Mouse (Mus musculus) urinary bladder, postnatal 25 days (tissue): ENCODE results near the gene Slc45a3.

Source experiments
- DNase-seq: peaks from one replicate; pipeline ENCODE4 v3.0.0; 2022; ENCODE audit warnings: low spot score

Gene Slc45a3

GRCm38 (mm10) chr1:131962606-131963084 is at the start of gene Slc45a3:
Gene Slc45a3 (plus strand): TSS chr1:131962967.
- peak; percentile 55 for DNase-seq

DNA sequence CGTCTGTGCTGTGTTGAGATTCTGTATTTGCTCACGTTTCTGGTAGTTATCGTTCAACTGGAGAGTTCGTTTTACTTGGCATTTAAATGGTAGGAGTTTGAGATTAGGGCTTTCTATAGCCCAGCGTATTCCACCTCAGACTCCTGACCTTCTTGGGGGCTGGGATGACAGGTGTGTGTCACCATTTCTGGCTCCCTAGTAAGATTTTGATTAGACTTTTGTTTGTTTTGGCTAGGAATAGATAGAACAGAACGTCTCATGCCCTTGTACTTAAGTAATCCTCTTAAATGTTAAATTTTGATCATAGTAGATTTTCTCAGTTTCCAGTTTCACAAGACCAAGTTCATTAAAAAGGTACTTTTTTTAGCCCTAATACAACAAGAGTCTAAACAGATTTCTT is 45.1 kb upstream of the Slc45a3 start:
- DNase-seq, result no peak

DNA sequence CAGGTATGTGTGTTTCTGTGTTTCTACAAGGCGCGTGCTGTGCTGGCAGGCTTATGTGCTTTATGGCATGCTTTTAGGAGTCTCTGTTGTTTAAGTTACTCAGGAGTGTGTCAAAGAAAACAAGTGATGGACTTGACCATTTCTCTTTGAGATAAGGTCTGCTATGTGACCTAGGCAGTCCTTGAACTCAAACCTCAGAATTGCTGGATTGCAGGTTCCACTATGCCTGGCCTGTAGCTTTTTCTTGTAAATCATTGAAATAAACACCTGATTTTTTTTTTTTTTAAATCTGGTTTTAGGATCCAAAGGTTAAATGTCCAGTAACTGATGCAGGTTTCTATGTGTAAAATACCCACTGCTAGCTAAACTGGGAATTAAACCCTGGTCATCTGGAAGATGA is 43.7 kb upstream of the Slc45a3 start:
- no peak for DNase-seq

GRCm38 (mm10) chr1:131922100-131922499 is 40.7 kb upstream of the Slc45a3 start:
- DNase-seq, result no peak

- no peak for DNase-seq
These were observed 29.3 kb upstream of the Slc45a3 start for GRCm38 (mm10) chr1:131933471-131933870.

DNA sequence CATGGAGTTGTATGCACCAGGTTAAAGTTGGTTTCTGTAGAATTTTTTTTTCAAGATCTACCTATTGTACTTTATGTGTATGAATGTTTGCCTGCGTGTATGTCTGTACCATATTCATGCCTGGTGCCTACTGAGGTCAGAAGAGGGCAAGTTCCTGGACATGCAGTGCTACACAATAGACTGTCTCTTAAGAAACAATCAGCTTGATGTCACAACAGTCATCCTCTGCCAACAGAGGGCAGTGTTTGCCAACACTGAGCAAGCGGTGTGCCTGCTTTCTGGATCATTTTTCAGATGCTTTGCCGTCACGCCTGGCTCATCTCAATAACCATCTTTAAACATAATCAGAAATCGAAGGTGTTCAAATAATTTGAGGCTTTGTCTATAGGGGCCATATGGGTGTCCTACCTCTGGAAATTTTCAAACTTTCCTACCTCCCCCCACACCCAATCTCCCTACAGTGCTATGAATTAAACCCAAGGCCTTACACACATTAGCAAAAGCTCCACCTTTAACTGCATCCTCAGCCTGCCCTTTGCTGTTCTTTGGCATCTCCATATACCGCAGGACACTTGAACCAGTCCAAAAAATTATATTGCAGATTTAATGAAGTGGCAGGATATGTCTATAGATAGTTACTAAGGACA is 25.0 kb upstream of the Slc45a3 start:
- DNase-seq, result peak; percentile 48

DNA sequence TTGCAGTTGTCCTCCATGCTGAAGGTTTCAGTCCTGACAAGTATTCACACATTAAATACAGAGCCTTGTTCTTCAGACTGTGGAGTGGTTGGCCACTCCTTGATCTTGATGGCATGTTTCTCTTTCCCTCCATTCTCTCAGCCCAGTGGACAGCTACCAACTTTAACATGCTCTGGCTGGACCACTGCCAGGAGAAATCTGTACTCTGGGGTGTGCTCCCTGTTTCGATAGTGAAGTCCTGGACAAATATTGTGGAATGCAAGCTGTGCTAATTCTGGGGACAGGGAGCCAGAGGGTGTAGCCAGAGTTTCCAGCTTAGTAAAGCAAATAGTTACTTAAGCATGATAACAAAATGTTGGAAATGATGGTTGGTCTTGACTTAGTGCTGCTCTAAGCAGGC is 24.0 kb upstream of the Slc45a3 start:
- DNase-seq, result peak; percentile 16

- no peak for DNase-seq
These were observed 22.0 kb upstream of the Slc45a3 start for GRCm38 (mm10) chr1:131940711-131941244.

- no peak for DNase-seq
These were observed 21.3 kb upstream of the Slc45a3 start for GRCm38 (mm10) chr1:131941501-131941900.

DNA sequence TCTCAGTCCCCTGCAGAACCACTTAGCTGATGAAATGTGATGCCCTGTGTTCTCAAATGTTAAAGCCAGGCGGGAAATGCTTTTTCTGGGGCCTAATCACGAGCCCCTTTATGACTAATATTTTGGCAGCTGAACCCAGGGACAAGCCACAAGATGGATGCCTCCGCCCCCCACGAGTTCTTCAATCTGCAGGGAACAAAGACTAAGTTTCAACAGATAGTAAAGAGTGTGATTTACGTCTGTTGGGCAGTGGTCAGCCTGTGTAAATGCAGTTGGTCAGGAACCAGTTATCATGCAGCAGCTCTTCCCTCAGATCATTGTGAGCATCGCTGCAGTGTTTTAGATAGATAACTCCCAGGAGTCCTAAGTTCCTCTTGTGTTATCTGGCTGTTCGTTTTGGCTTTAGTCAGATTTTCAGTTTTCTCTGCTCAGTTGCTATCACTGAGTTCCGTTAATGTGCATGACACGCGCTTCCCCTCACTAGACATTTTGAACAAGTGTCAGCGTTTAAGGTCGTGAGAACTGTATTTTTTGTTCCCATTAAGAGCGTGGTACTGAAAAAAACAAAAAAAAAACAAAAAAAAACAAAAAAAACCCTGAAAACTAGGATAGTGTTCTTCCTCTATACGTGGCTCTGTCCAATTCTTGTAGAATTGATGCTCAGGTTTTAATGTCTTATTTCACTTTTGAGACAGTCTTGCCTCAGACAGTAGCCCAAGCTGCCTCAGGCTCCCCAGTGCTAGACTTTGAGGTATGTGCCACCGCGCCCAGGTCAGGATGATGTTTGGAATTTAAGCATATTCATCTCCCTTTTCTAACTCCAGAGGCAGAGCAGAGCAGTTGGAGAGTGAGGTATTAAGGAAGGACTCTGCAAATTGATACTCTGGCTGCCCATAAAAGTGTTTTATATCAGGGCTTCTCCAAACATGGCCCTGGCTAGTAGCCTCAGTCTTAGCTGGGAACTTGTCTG is 19.9 kb upstream of the Slc45a3 start:
- DNase-seq, result no peak

DNA sequence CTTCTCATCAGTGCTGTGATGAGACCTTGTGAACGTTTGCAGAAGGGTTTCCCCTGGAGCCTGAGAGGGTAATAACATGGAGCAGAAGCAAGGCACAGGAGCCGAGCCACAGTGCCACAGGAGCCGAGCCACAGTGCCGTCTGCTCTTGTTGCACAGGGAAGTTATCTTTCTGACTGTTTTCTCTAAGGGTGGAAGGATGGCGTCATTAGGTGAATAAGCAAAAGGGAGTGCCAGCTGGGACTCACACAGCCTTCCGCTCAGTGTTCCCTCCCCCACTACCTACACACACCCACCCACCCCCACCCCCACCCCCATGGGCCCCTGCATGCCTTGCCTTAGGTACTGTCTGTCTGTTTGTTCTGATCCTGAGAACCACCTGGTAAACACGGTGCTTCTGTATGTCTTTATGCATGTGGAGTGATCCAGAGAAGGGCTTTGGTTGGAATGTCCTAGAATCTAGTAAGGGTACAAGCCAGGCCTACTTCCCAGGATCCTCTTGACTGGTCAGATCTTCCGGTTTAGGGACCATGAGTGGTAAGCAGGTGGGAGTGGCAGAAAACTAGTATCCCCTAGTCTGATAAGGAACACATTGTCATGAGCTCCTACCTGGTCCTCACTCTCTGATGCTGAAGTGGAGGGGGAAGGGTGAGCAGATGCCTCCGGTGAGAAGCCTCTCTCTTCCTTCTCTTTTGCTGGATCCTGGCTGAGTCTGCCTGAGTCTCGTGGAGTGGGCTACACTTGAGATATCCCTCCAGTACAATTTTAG is 16.9 kb upstream of the Slc45a3 start:
- DNase-seq, result no peak

GRCm38 (mm10) chr1:131946462-131947215 is 16.1 kb upstream of the Slc45a3 start:
- no peak for DNase-seq

DNA sequence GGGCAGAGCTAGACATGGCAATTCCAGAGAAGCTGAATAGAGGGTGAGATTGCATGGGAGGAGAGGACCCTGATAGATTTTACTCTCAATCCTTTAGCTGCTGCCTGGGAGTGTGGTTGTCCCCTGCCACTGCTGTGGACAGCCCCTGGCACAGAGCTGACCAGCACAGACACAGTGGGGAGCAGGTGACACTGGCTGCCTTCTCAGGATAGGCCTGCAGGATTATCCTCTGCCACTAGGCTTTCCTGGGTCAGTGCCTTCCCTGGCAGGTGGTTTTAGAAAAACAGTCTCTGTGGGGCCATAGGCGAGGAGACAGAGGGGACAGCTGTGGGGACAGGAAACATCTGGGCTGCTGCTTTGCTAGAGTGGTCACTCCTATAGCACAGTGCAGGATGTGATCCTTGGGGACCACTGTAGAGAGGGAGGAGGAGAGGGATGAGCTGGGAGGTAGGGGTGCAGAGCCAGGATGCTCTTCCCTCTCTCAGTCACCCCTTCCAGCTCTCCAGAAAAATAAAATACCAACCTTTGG is 14.7 kb upstream of the Slc45a3 start:
- no peak for DNase-seq

DNA sequence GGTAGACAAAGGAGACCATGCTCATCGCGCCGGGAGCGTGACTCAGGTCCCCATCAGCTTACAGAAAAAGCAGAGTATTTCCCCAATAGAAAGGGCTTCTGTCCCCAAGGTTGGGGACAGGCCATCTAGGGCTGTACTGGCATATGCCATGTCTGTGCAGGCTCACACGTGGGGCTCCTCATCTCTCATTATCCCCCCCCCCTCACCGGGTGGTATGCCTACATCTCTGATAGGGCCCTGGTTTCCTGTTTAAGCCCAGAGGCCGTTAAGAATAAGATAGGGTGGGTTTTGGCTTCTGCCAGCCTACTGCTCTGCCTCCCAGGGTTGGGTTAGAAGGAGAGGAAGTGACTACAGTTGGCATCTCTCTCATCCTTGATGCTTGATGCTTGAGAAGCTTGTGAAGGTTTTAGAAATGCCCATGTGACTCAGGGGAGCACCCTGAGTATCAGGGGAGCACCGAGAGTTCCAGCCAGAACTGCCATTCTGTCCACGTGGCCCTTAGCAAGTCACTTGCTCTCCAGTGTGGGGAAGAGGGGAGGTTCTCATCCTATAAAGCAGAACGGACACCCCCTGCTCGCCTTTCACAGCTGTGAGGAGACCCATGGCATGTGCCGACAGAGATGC is 8.4 kb upstream of the Slc45a3 start:
- DNase-seq, result no peak

DNA sequence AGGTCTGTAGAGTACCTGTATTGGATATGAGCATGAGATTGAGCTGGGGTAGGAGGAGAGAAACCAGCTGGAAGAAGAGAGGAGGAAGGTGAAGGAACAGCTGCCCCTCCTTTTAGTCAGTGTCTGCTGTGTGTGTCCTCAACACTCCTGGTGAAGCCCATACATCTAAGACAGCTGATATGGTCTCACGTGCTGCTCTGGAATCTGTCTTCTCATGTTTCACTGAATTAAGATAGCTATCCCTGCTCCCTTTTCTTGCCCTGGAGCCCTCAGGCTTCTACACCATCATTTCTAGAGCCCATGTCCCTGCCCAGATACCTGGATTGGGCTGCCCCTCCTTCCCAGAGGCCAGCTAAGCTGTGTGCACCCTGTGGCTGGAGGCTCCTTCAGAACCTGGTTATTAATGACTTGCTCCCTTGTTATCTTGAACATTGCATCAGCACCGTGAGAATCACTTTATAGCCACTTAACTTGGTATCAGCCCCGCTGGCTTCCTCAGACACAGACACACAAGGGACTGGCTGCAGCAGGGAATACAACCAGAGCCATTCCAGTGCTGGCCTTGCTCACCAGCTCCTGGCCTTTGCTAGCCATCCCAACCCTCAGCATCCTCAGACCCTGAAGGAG is 7.5 kb upstream of the Slc45a3 start:
- DNase-seq, result no peak

DNA sequence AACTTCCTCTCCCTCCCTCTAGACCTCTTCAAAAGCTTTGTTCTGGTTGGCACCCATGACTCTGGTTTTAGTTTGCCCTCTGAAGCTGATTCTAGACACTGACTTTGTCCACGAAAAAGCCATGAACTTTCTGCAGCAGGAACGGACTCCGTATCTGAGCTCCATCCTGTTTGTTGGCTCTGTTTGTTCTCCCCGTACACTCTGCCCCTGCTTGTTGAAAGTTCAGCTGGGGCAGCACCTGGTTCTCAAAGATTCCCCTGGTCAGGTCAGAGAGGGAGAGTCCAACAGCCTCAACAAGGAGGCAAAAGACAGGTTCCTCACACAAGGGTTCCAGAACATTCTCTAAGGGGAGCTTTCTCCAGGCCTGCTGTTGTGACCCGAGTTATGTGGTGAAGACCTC is 5.4 kb upstream of the Slc45a3 start:
- no peak for DNase-seq

DNA sequence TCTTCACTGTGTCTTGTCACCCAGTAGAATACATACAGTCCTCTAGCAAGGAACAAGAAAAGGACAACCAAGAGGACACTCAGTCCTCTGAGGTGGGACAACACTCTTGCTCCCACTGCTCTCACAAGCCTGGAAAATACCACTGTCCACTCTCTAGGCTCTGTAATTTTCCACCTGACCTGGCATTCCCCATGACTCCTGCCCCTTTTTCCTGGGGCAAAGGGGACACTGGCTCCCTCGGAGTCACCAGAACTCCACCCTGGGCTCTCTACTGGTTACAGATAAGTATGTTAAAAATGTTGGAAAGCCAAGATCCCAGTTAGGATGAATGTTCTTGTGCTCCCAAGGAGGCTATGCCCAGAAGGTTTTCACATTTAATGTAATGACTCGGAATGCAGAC is 1.8 kb upstream of the Slc45a3 start:
- no peak for DNase-seq

GRCm38 (mm10) chr1:131963085-131963951 is 551 bp downstream of the Slc45a3 start:
- no peak for DNase-seq

GRCm38 (mm10) chr1:131964100-131964499 is 1.3 kb downstream of the Slc45a3 start:
- DNase-seq, result no peak
